Mouse (Mus musculus) gastrocnemius, postnatal 10 days (tissue): Measurements from ENCODE around the gene 1110008P14Rik. TPM values are rescaled to one million over a fixed set of nuclear protein-coding genes. Genes with fewer than 3 reads are reported as not detected.

Experiments
- DNase-seq: peaks from one replicate; pipeline ENCODE4 v3.0.0; 2021; ENCODE audit warnings: mixed read lengths
- long read RNA-seq, 2 experiments: library from polyadenylated mRNA; stranded (forward); transcript quantifications; one replicate each; pipeline ENCODE4 v2.0.0; 2021
- total RNA-seq, 2 experiments: library from RNA; stranded (reverse); gene quantifications; 2 replicates each; pipeline ENCODE4 v1.2.3; 2021

The 1110008P14Rik gene
- total RNA-seq, result 10 to 100 TPM; 52.6 to 53.7 TPM
- long read RNA-seq, experiment 1, transcript 1110008P14Rik-201 (2 exons, 680 nt), result major isoform, 37 of 40 reads
- long read RNA-seq, experiment 1, partial matches to known transcripts, result 0 of 40 reads
- long read RNA-seq, experiment 1, other reads (novel, unspliced or antisense), result 3 of 40 reads
- long read RNA-seq, experiment 2, transcript 1110008P14Rik-201 (2 exons, 680 nt), result major isoform, 21 of 23 reads
- long read RNA-seq, experiment 2, partial matches to known transcripts, result 1 of 23 reads
- long read RNA-seq, experiment 2, other reads (novel, unspliced or antisense), result 0 of 23 reads

- peak; percentile 96 for DNase-seq
These were observed at the start of gene 1110008P14Rik for GRCm38 (mm10) chr2:32381775-32382223. 1110008P14Rik (minus strand) TSS chr2:32381938.

- peak; percentile 64 for DNase-seq
These were observed 49.3 kb upstream of the 1110008P14Rik start for GRCm38 (mm10) chr2:32430701-32431676.

DNA sequence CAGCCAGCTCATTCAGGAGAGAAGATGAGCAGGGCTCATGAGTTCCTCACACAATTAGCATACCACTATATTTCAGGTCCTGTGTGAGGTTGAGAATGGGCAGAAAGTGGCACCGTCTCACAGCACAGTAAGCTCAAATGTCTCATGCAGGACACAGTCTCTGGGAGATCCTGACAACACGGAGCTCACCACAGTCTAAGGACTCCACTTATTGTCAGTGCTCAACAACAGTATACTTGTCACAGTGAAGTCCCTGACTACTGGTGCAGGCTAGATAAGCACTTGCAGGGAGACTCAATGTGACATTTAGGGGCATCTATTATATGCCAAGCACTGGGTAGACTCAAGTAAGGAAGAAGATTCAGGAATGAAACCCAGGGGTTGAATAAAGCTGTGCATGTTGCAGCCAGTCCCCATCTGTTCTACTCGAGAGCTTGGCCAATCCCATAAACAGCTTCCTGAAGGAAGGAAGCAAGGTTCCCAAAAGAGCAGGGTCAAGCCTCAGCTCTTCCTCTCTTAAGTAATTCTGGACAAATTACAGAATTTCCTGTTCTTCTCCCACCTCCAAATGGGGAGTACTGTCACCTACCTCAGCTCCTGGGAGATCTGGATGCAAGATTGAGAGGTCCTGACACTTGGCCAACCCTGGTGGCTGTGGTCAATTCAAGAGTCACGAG is 47.6 kb upstream of the 1110008P14Rik start:
- no peak for DNase-seq

GRCm38 (mm10) chr2:32428262-32428722 is 46.6 kb upstream of the 1110008P14Rik start:
- DNase-seq, result no peak

DNA sequence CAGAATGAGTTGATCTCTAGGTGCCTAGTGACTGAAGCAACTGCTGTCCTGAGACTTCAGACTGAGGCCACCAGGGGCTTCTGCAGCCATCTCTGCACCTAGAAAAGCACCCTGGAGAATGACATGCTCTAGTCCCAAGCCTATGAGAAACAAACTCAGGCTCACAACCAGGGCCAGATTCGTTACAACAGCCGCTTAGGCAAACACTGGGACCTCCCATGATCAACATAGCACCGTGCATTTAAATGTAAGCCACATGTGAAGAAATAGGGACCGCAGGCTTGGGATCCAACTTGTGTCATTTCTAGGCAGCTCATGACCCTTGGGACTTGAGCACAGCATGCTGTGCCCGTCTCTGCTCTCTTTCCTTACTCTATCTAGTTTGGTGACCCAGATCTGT is 46.0 kb upstream of the 1110008P14Rik start:
- no peak for DNase-seq

GRCm38 (mm10) chr2:32426141-32426540 is 44.4 kb upstream of the 1110008P14Rik start:
- DNase-seq, result no peak

- DNase-seq, result no peak
These were observed 43.8 kb upstream of the 1110008P14Rik start for GRCm38 (mm10) chr2:32425568-32425967.

DNA sequence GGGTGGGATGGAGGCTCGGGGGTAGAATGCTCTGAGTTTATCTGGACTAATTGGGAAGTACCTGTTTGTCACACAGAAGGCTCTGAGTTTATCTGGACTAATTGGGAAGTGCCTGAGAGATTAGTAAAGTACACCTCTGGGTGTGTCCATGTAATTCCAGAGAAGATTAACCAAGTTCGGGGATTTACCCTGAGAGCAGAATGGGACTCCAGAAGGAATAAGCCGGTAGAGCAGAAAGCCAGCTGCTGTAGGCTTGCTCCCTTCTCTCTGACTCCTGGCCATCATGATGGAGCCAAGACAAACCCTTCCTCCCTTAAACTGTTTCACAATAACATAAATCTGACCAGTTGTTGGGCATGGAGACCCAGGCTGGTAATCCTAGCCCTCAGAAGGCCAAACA is 43.1 kb upstream of the 1110008P14Rik start:
- DNase-seq, result no peak

DNA sequence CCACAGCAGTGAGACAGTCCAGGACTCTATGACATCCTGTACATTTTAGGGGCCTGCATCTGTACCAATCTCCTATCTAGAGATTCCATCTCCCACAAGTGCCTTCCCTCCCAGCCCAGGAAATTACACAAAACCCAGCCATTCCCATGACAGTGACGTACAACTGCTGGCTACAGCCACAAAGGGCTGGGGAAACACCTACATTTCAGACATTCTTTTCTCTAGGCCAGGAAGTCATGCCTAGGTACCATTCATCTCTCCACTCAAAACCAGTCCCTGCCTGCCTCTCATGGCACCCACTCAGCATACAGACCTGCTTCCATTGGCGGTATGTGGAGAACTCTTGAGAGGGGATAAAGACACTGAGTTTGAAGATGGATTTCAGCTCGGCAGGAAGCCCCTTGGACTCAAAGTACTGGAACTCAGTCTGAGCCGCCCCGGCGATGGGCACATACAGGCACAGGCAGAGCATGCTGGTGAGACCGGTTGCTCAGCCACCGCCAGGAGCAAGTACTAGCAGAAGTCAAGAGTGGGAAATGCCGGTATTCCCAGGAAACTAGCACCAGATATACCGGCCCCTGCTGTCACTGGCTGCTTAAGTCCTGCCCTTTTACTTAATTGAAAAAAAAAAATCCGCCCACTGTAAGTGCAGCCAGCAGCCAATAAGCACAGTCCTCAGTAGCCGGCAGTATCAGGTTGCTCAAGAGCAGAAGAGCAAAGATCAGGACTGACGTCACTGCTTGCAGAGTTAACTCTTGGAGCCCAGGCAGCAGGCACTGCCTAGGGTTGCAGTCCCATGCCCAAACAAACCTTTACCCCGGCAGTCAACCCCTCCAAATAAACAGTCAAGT is 42.0 kb upstream of the 1110008P14Rik start:
- DNase-seq, result peak; percentile 36

DNA sequence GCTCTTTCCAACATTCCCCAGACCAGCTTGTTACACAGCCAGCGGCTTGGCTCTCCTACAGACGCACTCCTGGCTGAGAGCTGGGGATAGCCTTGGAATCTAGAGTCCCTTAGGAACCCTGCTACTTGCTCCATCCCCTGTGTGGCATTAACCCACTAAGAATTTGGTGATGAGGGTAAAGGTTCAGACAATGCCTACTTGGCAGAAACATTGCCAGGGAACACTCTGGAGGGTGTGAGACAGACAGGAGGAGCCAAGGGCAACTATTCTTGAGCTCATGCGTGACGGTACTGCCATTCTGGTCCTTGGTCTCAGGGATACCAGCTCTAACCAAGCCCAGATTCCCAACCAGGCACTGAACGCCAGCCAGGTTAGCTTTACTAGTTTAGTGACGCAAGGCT is 40.1 kb upstream of the 1110008P14Rik start:
- DNase-seq, result no peak

DNA sequence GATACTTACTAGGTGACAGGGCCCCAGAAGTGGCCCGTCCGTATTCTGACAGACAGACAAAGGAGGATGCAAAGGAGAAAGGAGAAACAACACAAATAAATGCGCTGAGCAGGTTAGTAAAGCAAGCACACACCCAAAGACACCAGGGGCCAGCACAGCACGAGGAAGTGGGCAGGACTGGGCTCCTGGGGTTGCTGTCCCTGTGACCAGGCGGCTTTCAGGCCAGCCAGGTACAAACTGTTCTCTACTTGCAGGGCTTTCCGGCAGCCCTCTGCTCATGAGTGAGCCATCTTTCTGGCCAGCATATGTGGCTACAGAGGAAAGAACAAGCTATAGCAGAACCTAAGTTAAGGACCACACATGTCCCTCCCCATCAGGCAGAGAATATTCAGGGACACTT is 38.9 kb upstream of the 1110008P14Rik start:
- DNase-seq, result no peak

GRCm38 (mm10) chr2:32420066-32420608 is 38.4 kb upstream of the 1110008P14Rik start:
- DNase-seq, result no peak

- DNase-seq, result peak; percentile 65
These were observed 37.6 kb upstream of the 1110008P14Rik start for GRCm38 (mm10) chr2:32419359-32419758.

DNA sequence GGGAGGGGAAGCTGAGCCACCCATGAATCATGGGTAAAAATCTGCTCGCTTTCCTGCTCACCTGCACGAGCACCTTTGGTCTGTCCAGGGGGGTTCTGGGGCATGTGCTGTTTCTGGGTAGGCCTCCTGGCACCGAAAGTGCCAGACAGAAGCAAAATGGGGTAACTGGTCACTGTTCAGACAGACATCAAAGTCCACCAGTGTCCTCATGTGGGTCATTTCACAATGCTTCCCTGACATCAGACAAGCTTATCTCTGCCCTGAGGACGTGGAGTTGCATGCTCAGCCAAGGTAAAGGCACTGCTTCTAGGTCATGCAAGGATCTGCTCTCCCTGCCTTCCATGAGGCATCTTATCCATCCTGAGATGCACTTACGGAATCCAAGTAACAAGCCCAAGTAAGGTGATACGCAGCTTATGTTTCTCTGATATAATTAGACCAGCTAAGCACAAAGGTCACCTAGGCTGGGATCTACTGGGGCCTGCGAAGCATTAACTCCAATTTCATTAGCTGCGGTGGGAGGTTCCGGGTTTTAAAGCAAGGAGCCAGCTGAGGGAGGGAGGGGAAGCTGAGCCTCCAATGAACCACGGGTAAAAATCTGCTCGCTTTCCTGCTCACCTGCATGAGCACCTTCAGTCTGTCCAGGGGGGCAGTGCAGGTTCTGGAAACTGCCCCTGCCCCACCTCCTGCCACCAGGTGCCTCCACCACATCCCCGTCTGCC is 36.9 kb upstream of the 1110008P14Rik start:
- DNase-seq, result no peak

DNA sequence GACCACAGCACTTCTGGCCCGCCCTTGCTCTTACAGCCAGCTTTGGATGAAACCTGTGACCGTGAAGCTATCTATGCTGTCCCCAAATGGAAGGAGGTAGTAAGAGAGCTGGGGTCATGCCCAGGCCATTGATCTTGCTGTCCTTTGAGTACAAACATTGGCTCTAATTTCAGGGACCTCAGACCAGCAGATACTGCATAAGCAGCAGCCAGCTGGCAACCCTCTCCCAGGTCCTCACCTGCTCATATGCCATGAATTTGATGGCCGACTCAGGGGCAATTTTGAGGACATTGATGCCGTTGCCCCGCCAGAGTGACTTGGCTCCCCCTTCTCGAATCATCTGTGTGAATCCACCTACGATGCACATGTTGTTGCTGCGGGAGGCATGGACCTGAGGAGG is 35.7 kb upstream of the 1110008P14Rik start:
- no peak for DNase-seq

- no peak for DNase-seq
These were observed 34.8 kb upstream of the 1110008P14Rik start for GRCm38 (mm10) chr2:32416556-32416955.

- no peak for DNase-seq
These were observed 34.1 kb upstream of the 1110008P14Rik start for GRCm38 (mm10) chr2:32415801-32416200.

GRCm38 (mm10) chr2:32413936-32414335 is 32.2 kb upstream of the 1110008P14Rik start:
- DNase-seq, result no peak

DNA sequence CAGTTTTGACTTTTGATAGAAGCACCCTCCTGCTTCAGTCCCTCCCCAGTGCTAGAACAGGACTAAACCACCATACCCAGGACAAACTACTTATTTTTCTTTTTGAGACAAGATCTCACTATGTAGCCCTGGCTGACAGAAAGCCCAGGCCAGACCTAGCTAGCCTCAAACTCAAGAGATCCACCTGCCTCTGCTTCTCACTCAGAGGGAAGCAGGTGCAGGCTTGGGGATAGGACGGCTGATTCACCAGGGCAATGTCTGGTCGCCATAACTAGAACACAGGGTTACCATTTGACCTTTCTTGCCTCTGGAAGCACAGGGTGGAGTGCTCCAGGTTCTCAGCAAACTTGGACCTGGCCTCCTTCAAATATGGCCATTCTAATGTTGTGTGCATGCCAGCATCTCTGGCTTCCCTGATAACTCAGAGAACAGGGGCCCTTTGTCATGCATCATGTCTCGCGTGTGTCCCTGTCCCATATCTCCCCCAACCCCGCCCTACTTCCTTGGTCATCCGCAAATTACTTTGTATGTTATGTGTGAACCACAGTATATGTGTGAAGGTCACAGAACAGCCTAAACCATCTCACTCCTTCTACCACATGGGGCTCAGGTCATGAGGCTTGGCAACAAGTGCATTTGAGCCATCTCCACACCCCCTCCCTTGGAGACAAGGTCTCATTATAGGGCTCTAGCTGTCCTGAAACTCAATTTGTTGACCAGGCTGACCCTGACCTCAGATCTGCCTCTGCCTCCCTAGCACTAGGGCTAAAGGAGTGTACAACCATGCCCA is 31.2 kb upstream of the 1110008P14Rik start:
- DNase-seq, result no peak

DNA sequence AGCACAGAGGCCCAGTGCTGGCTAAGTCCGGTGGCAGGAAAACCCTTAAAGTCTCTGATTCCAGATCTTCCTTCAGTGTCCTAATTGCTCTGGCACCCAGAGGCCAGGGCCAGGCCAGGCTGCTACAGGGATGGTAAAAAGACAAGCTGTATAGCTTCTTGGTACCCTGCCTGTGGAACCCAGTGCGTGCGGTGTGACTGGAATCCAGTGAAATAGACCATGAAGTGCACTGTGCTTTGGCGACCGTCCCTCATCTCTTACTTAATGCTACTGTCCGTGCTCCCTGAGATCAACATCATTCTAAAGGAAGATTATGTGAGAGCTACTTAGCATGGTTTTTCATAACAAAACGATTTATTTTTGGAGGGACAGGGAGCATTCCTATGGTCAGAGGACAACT is 29.7 kb upstream of the 1110008P14Rik start:
- DNase-seq, result no peak
